Mouse (Mus musculus) forebrain, embryonic 11.5 days (tissue): ENCODE results near the gene Gm20388. TPM values are rescaled to one million over a fixed set of nuclear protein-coding genes. Genes with fewer than 3 reads are reported as not detected.

ENCODE experiments used
- ATAC-seq: fragments of 200-750 bp; cut with Nextera tagmentation; replicated peaks from 2 replicates; pipeline ENCODE4 v1.8.0; 2017; ENCODE audit warnings: moderate TSS enrichment; ENCODE audit not compliant: low FRiP score
- DNase-seq: peaks from one replicate; pipeline ENCODE4 v3.0.0-alpha.2; 2017; ENCODE audit warnings: low spot score
- H3K27ac ChIP-seq: fragments of 300-500 bp; sonication (generic); 2 replicates; pipeline ENCODE4 v1.5.1; 2014; ENCODE audit warnings: low read depth, low read length
- H3K27me3 ChIP-seq: fragments of 300-500 bp; sonication (generic); 2 replicates; pipeline ENCODE4 v1.6.1; 2014; ENCODE audit warnings: mild to moderate bottlenecking, low read length, mixed read lengths; ENCODE audit not compliant: control insufficient read depth, insufficient read depth
- H3K36me3 ChIP-seq: fragments of 300-500 bp; sonication (generic); 2 replicates; pipeline ENCODE4 v1.6.1; 2014; ENCODE audit warnings: mild to moderate bottlenecking, low read length, moderate library complexity, mixed read lengths; ENCODE audit not compliant: control insufficient read depth, insufficient read depth
- H3K4me1 ChIP-seq: fragments of 300-500 bp; sonication (generic); replicated peaks from 2 replicates; pipeline ENCODE4 v1.6.1; 2014; ENCODE audit warnings: low read length, mixed read lengths; ENCODE audit not compliant: control insufficient read depth, insufficient read depth
- H3K4me2 ChIP-seq: fragments of 300-500 bp; sonication (generic); 2 replicates; pipeline ENCODE4 v1.6.1; 2014; ENCODE audit warnings: low read depth, mild to moderate bottlenecking, low read length, moderate library complexity, mixed read lengths; ENCODE audit not compliant: severe bottlenecking
- H3K4me3 ChIP-seq: fragments of 300-500 bp; sonication (generic); 2 replicates; pipeline ENCODE4 v1.5.1; 2014; ENCODE audit warnings: low read depth, low read length
- H3K9ac ChIP-seq: fragments of 300-500 bp; sonication (generic); 2 replicates; pipeline ENCODE4 v1.6.1; 2014; ENCODE audit warnings: low read length
- H3K9me3 ChIP-seq: fragments of 300-500 bp; sonication (generic); 2 replicates; pipeline ENCODE4 v1.6.1; 2016; ENCODE audit warnings: low read length, mixed read lengths; ENCODE audit not compliant: control insufficient read depth
- WGBS: fragments of 180-500 bp; shearing (Covaris S2); extraction: QIAGEN DNeasy Blood & Tissue Kit; methylation state at CpG from one replicate; pipeline ENCODE4 v1.1.7; 2014; 5-methylcytosine and 5-hydroxymethylcytosine counted together
- polyA plus RNA-seq: library from polyadenylated mRNA; unstranded; fragments of >200 nt; fragmentation: Nextera tagmentation; extraction: Ambion mirVana; gene quantifications from 2 replicates; pipeline ENCODE4 v1.2.1, GENCODE M21; 2014

Gm20388 gene
- polyA plus RNA-seq, 1 experiment from 2014 or later, result not detected

- Histone ChIP-seq H3K9me3 (no peaks in the 10 kb centered on the region), H3K27ac (no peak overlapping the region), H3K36me3 (no peaks in the 10 kb centered on the region; the same call in 1 of the 2 replicates), H3K9ac (no peak overlapping the region), H3K4me3 (no peak overlapping the region), H3K4me1 (no peaks in the 10 kb centered on the region), H3K27me3 (no peaks in the 10 kb centered on the region), H3K4me2 (no peak overlapping the region)
- no peak for ATAC-seq
- 72% methylated on average over 4 of the region's 4 CpGs for WGBS
- DNase-seq, result no peak
Observed at GRCm38 (mm10) chr8:124052568-124052967, 4141.9 kb downstream of the Gm20388 start.

GRCm38 (mm10) chr8:124056832-124057655 is 4146.4 kb downstream of the Gm20388 start:
- DNase-seq, result no peak
- Histone ChIP-seq H3K27ac (no peak overlapping the region), H3K9me3 (no peaks in the 10 kb centered on the region), H3K4me1 (no peaks in the 10 kb centered on the region), H3K4me3 (no peak overlapping the region), H3K9ac (no peak overlapping the region), H3K27me3 (no peaks in the 10 kb centered on the region), H3K36me3 (no peaks in the 10 kb centered on the region), H3K4me2 (no peak overlapping the region)
- ATAC-seq, result no peak
- 81% methylated on average over 11 of the region's 11 CpGs for WGBS

GRCm38 (mm10) chr8:124066325-124067058 is 4155.9 kb downstream of the Gm20388 start:
- Histone ChIP-seq H3K27ac (no peak overlapping the region), H3K4me3 (no peak overlapping the region), H3K9ac (no peak overlapping the region), H3K4me1 (no peaks in the 10 kb centered on the region), H3K4me2 (no peak overlapping the region), H3K27me3 (no peaks in the 10 kb centered on the region), H3K36me3 (no peaks in the 10 kb centered on the region), H3K9me3 (no peaks in the 10 kb centered on the region)
- DNase-seq (no peak), ATAC-seq (no peak)
- WGBS, result 80% methylated on average over 4 of the region's 4 CpGs

- no peaks in the 10 kb centered on the region for H3K4me1 ChIP-seq
- no peak for ATAC-seq
- 83% methylated on average over 4 of the region's 4 CpGs for WGBS
- no peak for DNase-seq
- H3K27ac ChIP-seq, result no peak overlapping the region
- no peaks in the 10 kb centered on the region for H3K27me3 ChIP-seq
- H3K9me3 ChIP-seq, result no peaks in the 10 kb centered on the region
- no peak overlapping the region for H3K4me2 ChIP-seq
- no peak overlapping the region for H3K4me3 ChIP-seq
- no peak overlapping the region for H3K9ac ChIP-seq
- no peaks in the 10 kb centered on the region for H3K36me3 ChIP-seq
Observed at GRCm38 (mm10) chr8:124067059-124067750, 4156.6 kb downstream of the Gm20388 start.

- Histone ChIP-seq H3K27ac (no peak overlapping the region), H3K36me3 (no peaks in the 10 kb centered on the region), H3K4me3 (no peak overlapping the region), H3K9ac (no peak overlapping the region), H3K4me2 (no peak overlapping the region), H3K27me3 (no peaks in the 10 kb centered on the region), H3K4me1 (no peaks in the 10 kb centered on the region), H3K9me3 (no peaks in the 10 kb centered on the region)
- ATAC-seq (no peak), DNase-seq (no peak)
- 45% methylated on average over 18 of the region's 18 CpGs for WGBS
Observed at GRCm38 (mm10) chr8:124070363-124071324, 4160.0 kb downstream of the Gm20388 start.

- Histone ChIP-seq H3K36me3 (no peaks in the 10 kb centered on the region), H3K9ac (no peak overlapping the region), H3K4me2 (no peak overlapping the region), H3K27ac (no peak overlapping the region), H3K4me3 (no peak overlapping the region), H3K27me3 (no peaks in the 10 kb centered on the region), H3K9me3 (no peaks in the 10 kb centered on the region), H3K4me1 (no peaks in the 10 kb centered on the region)
- WGBS, result 72% methylated on average over 8 of the region's 8 CpGs
- ATAC-seq (no peak), DNase-seq (peak; percentile 44)
Observed at GRCm38 (mm10) chr8:124075977-124076376, 4165.3 kb downstream of the Gm20388 start.

- Histone ChIP-seq H3K36me3 (no peaks in the 10 kb centered on the region), H3K4me1 (no peaks in the 10 kb centered on the region), H3K4me3 (no peak overlapping the region), H3K27me3 (no peaks in the 10 kb centered on the region), H3K27ac (no peak overlapping the region), H3K4me2 (no peak overlapping the region), H3K9me3 (no peaks in the 10 kb centered on the region), H3K9ac (no peak overlapping the region)
- 64% methylated on average over 3 of the region's 3 CpGs for WGBS
- ATAC-seq, result no peak
- no peak for DNase-seq
Observed at GRCm38 (mm10) chr8:124076416-124076815, 4165.8 kb downstream of the Gm20388 start.

- DNase-seq (no peak), ATAC-seq (no peak)
- no peak overlapping the region for H3K27ac ChIP-seq
- no peaks in the 10 kb centered on the region for H3K9me3 ChIP-seq
- H3K4me2 ChIP-seq, result no peak overlapping the region
- H3K4me1 ChIP-seq, result no peaks in the 10 kb centered on the region
- no peak overlapping the region for H3K4me3 ChIP-seq
- no peaks in the 10 kb centered on the region for H3K27me3 ChIP-seq
- no peak overlapping the region for H3K9ac ChIP-seq
- WGBS, result 89% methylated on average over 8 of the region's 8 CpGs
- H3K36me3 ChIP-seq, result no peaks in the 10 kb centered on the region
Observed at GRCm38 (mm10) chr8:124077377-124077776, 4166.7 kb downstream of the Gm20388 start.
